Mouse (Mus musculus) heart, postnatal 0 days (tissue): ENCODE measurements at regions not wholly inside any gene's neighbourhood (a gene's known extent, or its start where the extent isn't known, plus 50 kb on each side); places are given as distances from the start of the nearest gene placed in this dataset.

Experiments used
- CTCF ChIP-seq: IDR thresholded peaks from 2 replicates; pipeline ENCODE4 v1.5.1; 2016; ENCODE audit warnings: antibody characterized with exemption, control low read depth, low read depth
- EP300 ChIP-seq: IDR thresholded peaks from 2 replicates; pipeline ENCODE4 v1.6.1; 2016; ENCODE audit warnings: antibody characterized with exemption, low read depth

DNA sequence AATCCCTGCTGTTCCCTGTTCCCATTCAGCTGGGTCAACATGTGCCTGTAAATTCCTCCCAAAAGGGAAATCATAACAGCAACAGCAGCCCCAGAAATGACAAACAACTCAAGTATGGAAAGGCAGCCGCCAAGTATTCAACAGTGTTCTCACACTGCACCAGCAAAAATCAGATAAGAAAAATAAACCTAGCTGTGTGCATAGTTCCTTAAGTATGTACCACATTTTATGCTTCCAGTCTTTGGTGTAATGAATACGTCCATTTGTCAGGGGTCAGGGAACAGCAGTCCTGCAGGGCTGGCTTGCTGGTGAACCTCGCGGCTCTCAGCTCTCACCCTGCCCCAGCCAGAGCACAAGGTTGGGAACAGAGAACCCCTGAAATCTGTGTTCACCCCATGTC lies 155.9 kb upstream of the Dio3 start:
- TF ChIP-seq CTCF (no peak), EP300 (no peak)
